Mouse (Mus musculus): Measurements from ENCODE around the gene Mrpl53. TPM values are rescaled to one million over a fixed set of nuclear protein-coding genes. Genes with fewer than 3 reads are reported as not detected.

Mrpl53 gene
- polyA plus RNA-seq, 2 experiments: 101 to 124 TPM

DNA sequence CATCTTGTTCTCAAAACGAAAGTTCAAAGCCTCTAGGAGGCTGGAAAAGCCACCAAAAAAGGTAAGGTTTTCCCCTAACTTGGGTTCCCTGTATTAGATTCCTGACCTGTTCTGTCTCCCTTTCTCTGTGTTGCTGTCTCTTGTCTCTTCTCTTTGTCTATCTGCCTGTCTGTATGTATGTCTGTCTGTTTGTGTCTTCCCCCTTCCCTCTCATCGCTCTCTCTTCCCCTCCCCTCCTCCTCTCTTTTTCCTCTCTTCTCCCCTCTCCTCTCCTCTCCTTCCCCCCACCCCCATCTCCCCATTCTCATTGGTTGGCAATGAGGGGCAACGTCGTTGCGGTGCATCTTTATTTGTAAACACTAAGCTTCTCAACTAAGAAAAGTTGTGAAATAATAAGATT lies 16.5 kb downstream of the Mrpl53 start, which contains the start of gene Ino80b:
Gene Ino80b, minus strand, starts transcription at position 101 of the 400 bp plus-strand sequence.
- ATAC-seq (ENCODE audit: low FRiP score, low read depth): no peak
- no peak for DNase-seq (ENCODE audit: low spot score)

DNA sequence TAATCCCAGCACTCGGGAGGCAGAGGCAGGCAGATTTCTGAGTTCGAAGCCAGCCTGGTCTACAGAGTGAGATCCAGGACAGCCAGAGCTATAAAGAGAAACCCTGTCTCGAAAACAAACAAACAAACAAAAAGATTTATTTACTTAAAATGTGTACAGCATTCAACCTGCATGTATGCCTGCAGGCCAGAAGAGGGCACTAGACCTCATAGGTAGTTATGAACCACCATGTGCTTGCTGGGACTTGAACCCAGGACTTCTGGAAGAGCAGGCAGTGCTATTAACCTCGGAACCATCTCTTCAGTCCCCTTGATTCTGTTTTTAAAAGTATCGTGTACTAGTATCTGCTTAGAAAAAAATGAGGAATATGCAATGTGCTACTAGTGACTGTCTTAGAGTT lies 18.6 kb downstream of the Mrpl53 start:
- DNase-seq (ENCODE audit: low spot score) (no peak), ATAC-seq (ENCODE audit: low FRiP score, low read depth) (no peak)
- Histone ChIP-seq H3K27me3 (ENCODE audit: control insufficient read depth, insufficient read depth, low read length) (no peaks in the 10 kb centered on the region), H3K4me1 (ENCODE audit: control insufficient read depth, insufficient read depth, low read length) (peaks cover 18% of the 10 kb centered on the region), H3K9me3 (ENCODE audit: control insufficient read depth, low read length) (no peaks in the 10 kb centered on the region), H3K36me3 (ENCODE audit: control insufficient read depth, insufficient read depth, low read length) (0 out of 2 replicates have a peak, but pooled peaks cover 4% of the 10 kb centered on the region), H3K4me3 (replicated peaks; ENCODE audit: low read length) (no peak overlapping the region), H3K27ac (replicated peaks; ENCODE audit: low read depth, low read length) (no peak overlapping the region), H3K9ac (ENCODE audit: low read depth, low read length, severe bottlenecking) (no peak overlapping the region), H3K4me2 (replicated peaks; ENCODE audit: low read depth, low read length, severe bottlenecking) (no peak overlapping the region)
- WGBS: 96% methylated on average over 5 of the region's 5 CpGs
- no peak for TF ChIP-seq POLR2A (IDR thresholded peaks at IDR 0.05; ENCODE audit: borderline replicate concordance, extremely low read depth, insufficient read depth, insufficient read length)

More for the DNA sequence above, 16.5 kb downstream of the Mrpl53 start, which contains the start of gene Ino80b:
- H3K4me3 ChIP-seq (replicated peaks; ENCODE audit: low read length): peak within 1 kb of the TSS; percentile 62
- H3K9me3 ChIP-seq (ENCODE audit: control insufficient read depth, low read length): no peaks in the 10 kb centered on the region
- H3K36me3 ChIP-seq (ENCODE audit: control insufficient read depth, insufficient read depth, low read length): 0 out of 2 replicates have a peak, but pooled peaks cover 4% of the 10 kb centered on the region
- 30% methylated on average over 5 of the region's 5 CpGs for WGBS
- no peaks in the 10 kb centered on the region for H3K27me3 ChIP-seq (ENCODE audit: control insufficient read depth, insufficient read depth, low read length)
- peaks cover 22% of the 10 kb centered on the region for H3K4me1 ChIP-seq (ENCODE audit: control insufficient read depth, insufficient read depth, low read length)
- H3K4me2 ChIP-seq (replicated peaks; ENCODE audit: low read depth, low read length, severe bottlenecking): peak within 1 kb of the TSS; percentile 75
- H3K27ac ChIP-seq (replicated peaks; ENCODE audit: low read depth, low read length): peak within 1 kb of the TSS; percentile 34; the same call in 1 of the 2 replicates
- TF ChIP-seq POLR2A (IDR thresholded peaks at IDR 0.05; ENCODE audit: borderline replicate concordance, extremely low read depth, insufficient read depth, insufficient read length): no peak
- peak within 1 kb of the TSS; percentile 59 for H3K9ac ChIP-seq (ENCODE audit: low read depth, low read length, severe bottlenecking)

DNA sequence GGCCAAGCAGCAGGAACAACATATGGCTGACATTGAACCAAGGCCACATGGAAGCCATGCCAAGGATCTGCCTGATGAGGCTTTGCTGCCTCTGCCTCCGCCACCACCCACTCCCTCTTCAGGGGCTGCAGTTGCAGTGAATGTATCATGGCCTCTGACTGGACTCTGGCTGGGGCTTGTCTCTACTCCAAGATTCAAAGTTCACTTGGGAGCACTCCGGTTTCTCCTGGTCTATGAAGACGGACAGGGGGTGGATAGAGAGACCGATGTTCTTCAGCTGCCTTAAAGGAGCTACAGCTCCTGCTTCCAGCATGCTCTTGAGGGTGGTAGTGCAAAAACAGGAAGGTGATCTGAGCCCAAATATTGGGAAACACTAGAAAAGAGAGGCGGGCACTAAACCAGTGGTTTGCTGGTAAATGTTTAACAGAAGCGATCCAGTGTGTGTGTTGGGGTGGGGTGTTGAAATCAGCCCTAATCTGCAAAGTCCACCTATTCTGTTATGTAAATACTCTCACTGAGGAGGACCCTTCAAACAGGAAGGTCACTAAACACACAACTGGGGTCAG lies 22.7 kb downstream of the Mrpl53 start:
- H3K27ac ChIP-seq (replicated peaks; ENCODE audit: low read depth, low read length): no peak overlapping the region
- H3K36me3 ChIP-seq (ENCODE audit: control insufficient read depth, insufficient read depth, low read length): no peaks in the 10 kb centered on the region
- no peak for TF ChIP-seq POLR2A (IDR thresholded peaks at IDR 0.05; ENCODE audit: borderline replicate concordance, extremely low read depth, insufficient read depth, insufficient read length)
- 70% methylated on average over 6 of the region's 6 CpGs for WGBS
- no peak overlapping the region for H3K9ac ChIP-seq (ENCODE audit: low read depth, low read length, severe bottlenecking)
- ATAC-seq (ENCODE audit: low FRiP score, low read depth) (no peak), DNase-seq (ENCODE audit: low spot score) (no peak)
- no peaks in the 10 kb centered on the region for H3K27me3 ChIP-seq (ENCODE audit: control insufficient read depth, insufficient read depth, low read length)
- no peak overlapping the region for H3K4me3 ChIP-seq (replicated peaks; ENCODE audit: low read length)
- no peak overlapping the region for H3K4me2 ChIP-seq (replicated peaks; ENCODE audit: low read depth, low read length, severe bottlenecking)
- H3K4me1 ChIP-seq (ENCODE audit: control insufficient read depth, insufficient read depth, low read length): peaks cover 11% of the 10 kb centered on the region
- no peaks in the 10 kb centered on the region for H3K9me3 ChIP-seq (ENCODE audit: control insufficient read depth, low read length)

DNA sequence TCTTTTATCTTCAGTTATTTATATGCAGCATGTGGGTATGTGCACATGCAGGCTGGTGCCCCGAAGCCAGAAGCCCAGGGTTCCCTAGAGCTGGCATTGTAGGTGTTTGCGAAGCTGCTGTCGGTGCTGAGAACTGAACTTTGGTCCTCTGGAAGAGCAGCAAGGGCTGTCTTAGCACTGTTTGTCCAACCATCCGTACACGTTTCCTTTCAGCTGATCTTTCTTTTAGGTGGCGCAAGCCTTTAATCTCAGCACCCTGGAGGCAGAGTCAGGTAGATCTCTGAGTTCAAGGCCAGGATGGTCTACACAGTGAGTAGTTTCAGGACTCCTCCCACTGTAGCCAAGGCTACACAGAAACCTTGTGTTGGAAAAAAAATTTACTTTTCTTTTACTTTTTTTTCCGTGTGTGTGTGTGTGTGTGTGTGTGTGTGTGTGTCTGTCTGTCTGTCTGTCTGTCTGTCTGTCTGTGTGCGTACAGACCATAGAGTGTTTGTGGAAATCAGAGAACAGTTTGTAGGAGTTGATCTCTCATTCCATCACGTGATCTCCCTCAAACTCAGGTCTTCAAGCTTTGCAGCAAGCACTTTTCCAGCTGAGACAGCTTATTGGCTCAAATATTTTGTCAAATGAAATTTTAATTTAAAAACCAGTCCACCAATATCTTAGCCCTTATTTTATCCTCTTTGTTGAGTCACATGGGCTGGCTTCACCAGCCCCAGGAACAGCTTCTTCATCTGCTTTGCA lies 23.5 kb downstream of the Mrpl53 start:
- no peak overlapping the region for H3K9ac ChIP-seq (ENCODE audit: low read depth, low read length, severe bottlenecking)
- H3K4me1 ChIP-seq (ENCODE audit: control insufficient read depth, insufficient read depth, low read length): peaks cover 12% of the 10 kb centered on the region
- no peaks in the 10 kb centered on the region for H3K27me3 ChIP-seq (ENCODE audit: control insufficient read depth, insufficient read depth, low read length)
- 89% methylated on average over 9 of the region's 9 CpGs for WGBS
- no peak for ATAC-seq (ENCODE audit: low FRiP score, low read depth)
- no peaks in the 10 kb centered on the region for H3K36me3 ChIP-seq (ENCODE audit: control insufficient read depth, insufficient read depth, low read length)
- no peak overlapping the region for H3K27ac ChIP-seq (replicated peaks; ENCODE audit: low read depth, low read length)
- no peaks in the 10 kb centered on the region for H3K9me3 ChIP-seq (ENCODE audit: control insufficient read depth, low read length)
- no peak for TF ChIP-seq POLR2A (IDR thresholded peaks at IDR 0.05; ENCODE audit: borderline replicate concordance, extremely low read depth, insufficient read depth, insufficient read length)
- no peak overlapping the region for H3K4me2 ChIP-seq (replicated peaks; ENCODE audit: low read depth, low read length, severe bottlenecking)
- H3K4me3 ChIP-seq (replicated peaks; ENCODE audit: low read length): no peak overlapping the region
- no peak for DNase-seq (ENCODE audit: low spot score)

DNA sequence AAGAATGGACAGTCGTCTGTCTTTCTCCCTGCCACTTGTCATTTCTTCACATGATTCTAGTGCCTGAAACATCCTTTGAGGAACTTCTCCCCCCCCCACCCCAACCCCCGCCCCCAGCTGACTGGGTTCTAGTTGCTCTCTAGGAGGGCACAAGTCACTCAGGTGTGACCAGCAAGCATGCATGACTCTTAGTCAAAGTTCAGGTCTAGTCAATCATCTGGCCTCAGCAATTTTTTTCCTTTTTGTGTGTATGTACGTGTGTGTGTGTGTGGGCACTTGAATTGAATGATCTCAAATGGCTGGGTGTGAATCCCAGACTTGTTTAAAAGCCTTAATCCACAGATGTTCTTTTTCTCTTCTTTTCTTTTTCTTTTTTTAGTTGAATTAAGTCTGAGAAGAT lies 25.4 kb downstream of the Mrpl53 start:
- H3K9me3 ChIP-seq (ENCODE audit: control insufficient read depth, low read length): no peaks in the 10 kb centered on the region

More for the DNA sequence above, 25.4 kb downstream of the Mrpl53 start:
- H3K36me3 ChIP-seq (ENCODE audit: control insufficient read depth, insufficient read depth, low read length): no peaks in the 10 kb centered on the region; the same call in 1 of the 2 replicates
- no peak for DNase-seq (ENCODE audit: low spot score)
- ATAC-seq (ENCODE audit: low FRiP score, low read depth): no peak
- no peak for TF ChIP-seq POLR2A (IDR thresholded peaks at IDR 0.05; ENCODE audit: borderline replicate concordance, extremely low read depth, insufficient read depth, insufficient read length)
- H3K27ac ChIP-seq (replicated peaks; ENCODE audit: low read depth, low read length): no peak overlapping the region
- no peak overlapping the region for H3K9ac ChIP-seq (ENCODE audit: low read depth, low read length, severe bottlenecking)
- no peak overlapping the region for H3K4me2 ChIP-seq (replicated peaks; ENCODE audit: low read depth, low read length, severe bottlenecking)
- peaks cover 27% of the 10 kb centered on the region for H3K4me1 ChIP-seq (ENCODE audit: control insufficient read depth, insufficient read depth, low read length)
- no peaks in the 10 kb centered on the region for H3K27me3 ChIP-seq (ENCODE audit: control insufficient read depth, insufficient read depth, low read length)
- WGBS: 77% methylated on average over 3 of the region's 3 CpGs
- no peak overlapping the region for H3K4me3 ChIP-seq (replicated peaks; ENCODE audit: low read length)

Measured in limb, embryonic 14.5 days (tissue).